Mouse (Mus musculus): ENCODE measurements at regions not wholly inside any gene's neighbourhood (a gene's known extent, or its start where the extent isn't known, plus 50 kb on each side); places are given as distances from the start of the nearest gene placed in this dataset.

DNA sequence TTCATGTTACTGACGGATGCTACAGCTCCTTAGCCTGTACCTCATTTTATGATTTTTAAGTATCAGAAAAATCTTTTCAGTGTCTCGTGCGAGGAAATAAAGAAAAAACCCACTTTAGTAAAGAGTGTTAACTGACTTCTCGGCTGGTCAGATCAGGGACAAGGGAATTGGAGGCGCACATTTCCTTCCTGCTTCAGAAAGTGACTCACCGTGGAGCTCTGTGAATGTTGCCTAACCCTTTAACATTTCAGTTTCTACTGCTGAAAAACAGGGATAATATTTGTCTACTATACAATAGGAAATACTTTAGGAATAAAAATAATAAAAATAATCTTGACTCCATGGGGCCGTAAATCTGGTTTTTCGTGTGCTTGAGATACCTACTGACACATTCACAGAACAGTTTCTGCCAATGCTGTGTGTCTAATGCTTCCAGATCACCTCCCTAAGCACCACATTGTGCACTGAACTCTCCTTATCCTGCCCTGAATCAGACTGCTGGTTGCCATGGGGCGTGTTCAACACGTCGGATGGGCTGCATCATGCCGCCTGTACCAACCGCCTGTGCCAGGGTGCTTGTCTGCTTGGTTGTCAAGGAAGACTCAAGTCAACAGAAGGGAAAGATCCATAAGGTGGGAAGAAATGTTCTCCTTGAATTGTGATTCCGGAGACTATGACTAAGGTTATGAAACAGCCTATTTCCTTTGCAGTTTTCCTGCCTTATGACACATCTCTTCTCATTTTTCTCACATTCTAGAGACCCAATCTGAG lies 246.3 kb downstream of the Ikzf2 start:
- Histone ChIP-seq H3K4me3 (no peak overlapping the region), H3K27ac (no peak overlapping the region)
- no peak for DNase-seq
- intact Hi-C loops (cut with DNase I) = no loop called here
- no peak for TF ChIP-seq CTCF (IDR thresholded peaks at IDR 0.05)

DNA sequence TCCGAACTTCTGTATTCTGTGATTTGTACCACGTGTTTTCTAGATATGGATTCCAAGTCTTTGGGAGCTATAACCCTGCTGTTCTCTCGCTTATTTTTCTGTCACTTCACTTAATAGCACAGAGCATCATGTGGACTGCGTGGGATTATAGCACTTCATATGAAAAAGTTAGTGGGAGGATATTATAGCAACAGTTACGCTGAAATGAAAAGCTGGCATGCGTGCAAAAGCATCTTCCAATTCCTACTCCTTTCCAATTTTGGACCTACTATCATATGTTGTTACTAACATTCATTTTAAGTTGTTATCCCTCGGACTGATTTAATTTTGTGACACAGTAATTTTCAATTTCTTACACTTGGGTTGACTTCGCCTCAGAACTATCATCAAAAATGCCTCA lies 250.0 kb downstream of the Ikzf2 start:
- no peak for DNase-seq
- no peak overlapping the region for H3K27ac ChIP-seq
- intact Hi-C loops (cut with DNase I) = no loop called here
- TF ChIP-seq CTCF (IDR thresholded peaks at IDR 0.05) = no peak
- H3K4me3 ChIP-seq = no peak overlapping the region

DNA sequence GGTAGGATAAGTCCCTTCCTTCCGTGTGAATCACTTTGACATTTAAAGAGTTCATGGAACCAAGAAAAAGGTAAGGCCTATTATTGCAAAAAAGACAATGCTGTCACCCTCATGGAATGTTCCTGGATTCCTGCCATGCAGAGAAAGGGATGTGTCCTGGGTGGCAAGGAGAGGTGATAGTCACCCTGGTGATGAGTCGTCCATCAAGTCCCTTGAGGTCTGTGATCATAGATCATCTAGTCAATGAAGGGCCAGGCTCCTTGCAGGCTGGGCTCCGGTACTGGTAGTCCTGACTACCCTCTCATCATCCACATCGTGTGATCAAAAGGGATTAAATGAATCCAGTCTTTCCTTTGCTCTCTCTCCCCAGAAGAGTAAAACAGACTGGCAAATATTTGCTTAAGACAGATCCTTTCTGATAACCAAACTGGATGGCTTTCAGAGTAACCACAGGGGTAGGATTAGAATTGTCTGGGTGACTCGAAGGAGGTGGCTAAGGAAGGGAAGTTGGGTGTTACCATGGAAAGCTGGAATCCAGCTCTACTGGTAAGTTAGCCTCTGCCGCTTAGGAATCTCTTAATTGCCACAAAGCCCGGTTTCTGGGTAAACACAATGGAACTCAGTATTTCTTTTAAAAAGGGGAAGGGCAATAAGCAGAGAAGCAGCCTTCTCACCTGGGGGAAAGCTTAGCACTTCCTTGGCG lies 253.2 kb downstream of the Ikzf2 start:
- intact Hi-C loops (cut with DNase I) = no loop called here
- DNase-seq = no peak
- TF ChIP-seq CTCF (IDR thresholded peaks at IDR 0.05) = no peak
- Histone ChIP-seq H3K27ac (no peak overlapping the region), H3K4me3 (no peak overlapping the region)

DNA sequence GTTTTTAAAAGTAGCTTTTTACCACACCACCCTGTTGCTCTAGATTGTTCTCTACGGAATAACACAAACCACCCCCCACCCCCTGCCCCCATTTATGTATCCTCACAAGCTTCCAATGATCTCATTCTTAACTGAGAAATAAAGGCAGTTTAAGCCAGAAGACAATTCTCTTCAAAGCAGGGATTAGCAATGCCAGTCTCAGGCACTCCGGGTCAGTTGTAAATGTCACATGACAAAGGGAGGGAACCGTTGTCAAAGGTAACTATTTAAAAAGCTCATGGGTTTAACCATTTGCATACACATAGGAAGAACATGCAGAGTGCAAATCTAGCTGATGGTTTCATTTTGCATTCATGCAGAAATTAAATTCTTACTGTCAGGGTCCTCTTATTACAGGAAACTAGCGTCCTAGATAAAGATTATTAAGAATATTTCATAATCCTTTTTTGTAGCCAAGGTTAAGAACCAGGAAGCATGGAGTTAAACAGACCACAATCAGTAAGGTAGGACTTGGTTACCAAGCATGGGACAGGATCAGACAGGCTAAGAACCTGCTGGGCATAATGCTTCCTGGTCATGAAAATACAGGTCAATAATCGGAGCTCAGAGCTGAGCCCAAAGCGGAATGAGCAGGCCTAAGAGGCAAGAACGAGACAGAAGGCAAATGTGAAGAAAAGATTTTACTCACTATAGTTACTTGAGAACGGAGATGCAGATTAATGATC lies 256.2 kb downstream of the Ikzf2 start:
- intact Hi-C loops (cut with DNase I) = no loop called here
- TF ChIP-seq CTCF (IDR thresholded peaks at IDR 0.05) = no peak
- Histone ChIP-seq H3K27ac (no peak overlapping the region), H3K4me3 (no peak overlapping the region)
- no peak for DNase-seq

DNA sequence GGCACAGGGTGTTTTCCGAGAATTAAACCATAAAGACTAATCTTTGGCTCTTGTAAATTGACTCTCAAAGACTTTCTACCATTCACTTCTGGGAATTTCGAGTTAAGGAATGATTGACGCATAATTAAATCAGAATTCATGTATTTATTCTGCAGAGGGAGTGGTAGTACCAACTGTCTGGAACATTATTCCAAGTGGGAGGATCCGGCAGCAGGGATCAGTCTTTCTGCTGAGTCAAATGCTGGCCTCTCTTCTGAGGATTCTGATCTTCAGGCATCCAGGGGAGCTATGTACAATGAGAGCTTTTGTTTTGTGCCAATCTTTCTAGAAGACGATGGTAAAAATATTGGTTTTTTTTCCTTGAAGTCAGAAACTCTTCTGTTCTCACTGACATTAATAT lies 257.4 kb downstream of the Ikzf2 start:
- DNase-seq = no peak
- intact Hi-C loops (cut with DNase I) = no loop called here

DNA sequence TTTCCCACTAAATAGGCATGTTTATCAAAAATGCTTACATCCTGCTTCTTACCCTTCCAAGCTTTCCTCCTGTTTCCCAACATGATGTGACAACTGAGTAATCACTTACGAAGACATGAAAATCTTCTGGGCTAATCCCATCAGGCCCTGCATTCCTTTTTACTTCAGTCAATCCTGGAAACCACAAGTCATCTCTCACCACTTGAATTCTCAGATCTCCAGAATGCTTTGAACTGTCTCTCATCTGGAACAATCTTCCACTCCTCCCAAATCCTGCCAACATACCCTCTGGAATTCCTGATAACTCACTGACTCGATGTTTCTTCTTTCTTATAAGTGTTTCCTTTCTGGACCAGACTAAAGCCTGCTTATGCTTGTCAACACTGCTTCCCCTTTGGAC lies 289.4 kb downstream of the Ikzf2 start:
- H3K27ac ChIP-seq = no peak overlapping the region
- H3K4me3 ChIP-seq = no peak overlapping the region
- TF ChIP-seq CTCF (IDR thresholded peaks at IDR 0.05) = no peak
- intact Hi-C loops (cut with DNase I) = no loop called here
- DNase-seq = no peak

More for the DNA sequence above, 257.4 kb downstream of the Ikzf2 start:
- H3K4me3 ChIP-seq = no peak overlapping the region
- H3K27ac ChIP-seq = no peak overlapping the region
- TF ChIP-seq CTCF (IDR thresholded peaks at IDR 0.05) = no peak

DNA sequence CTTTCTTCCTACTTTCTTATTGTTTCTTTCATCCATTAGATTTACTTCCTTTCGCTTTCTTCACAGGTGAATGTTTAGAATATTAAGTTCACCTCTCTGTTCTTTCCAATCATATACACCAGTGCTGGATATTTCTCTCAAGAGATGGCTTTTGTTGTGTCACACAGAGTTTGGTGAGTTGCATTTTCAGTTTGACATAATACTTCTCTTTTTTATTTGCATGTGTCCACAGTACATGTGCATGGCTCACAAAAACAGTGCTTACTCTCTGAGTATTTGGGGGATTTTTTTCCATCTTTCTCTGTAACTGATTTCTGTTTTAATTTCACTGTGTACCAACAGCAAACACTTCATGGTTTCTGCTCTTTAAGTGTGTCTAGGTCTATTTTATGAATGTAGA lies 274.5 kb upstream of the Erbb4 start:
- no peak for TF ChIP-seq CTCF (IDR thresholded peaks at IDR 0.05)
- intact Hi-C loops (cut with DNase I) = no loop called here
- Histone ChIP-seq H3K27ac (no peak overlapping the region), H3K4me3 (no peak overlapping the region)
- no peak for DNase-seq

DNA sequence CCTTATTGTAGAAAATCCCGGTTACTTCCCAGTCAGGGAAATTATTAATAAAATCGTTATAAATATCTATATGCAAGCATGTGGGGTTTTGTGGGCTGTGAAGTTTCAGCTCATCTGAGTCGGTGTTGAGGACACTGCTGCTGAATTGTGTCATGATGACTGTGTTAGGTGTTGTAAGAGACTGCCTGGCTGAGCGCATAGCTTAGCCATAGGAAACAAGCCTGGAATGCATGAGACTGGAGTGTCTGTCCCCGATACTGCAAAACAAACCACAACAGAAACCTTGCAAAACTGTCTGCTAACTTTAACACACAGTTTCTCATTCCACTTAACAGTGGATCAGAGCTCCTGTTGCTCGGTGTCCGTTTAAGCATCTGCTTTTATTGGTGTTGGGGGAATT lies 271.9 kb upstream of the Erbb4 start:
- Histone ChIP-seq H3K27ac (no peak overlapping the region), H3K4me3 (no peak overlapping the region)
- TF ChIP-seq CTCF (IDR thresholded peaks at IDR 0.05) = no peak
- intact Hi-C loops (cut with DNase I) = no loop called here
- no peak for DNase-seq

DNA sequence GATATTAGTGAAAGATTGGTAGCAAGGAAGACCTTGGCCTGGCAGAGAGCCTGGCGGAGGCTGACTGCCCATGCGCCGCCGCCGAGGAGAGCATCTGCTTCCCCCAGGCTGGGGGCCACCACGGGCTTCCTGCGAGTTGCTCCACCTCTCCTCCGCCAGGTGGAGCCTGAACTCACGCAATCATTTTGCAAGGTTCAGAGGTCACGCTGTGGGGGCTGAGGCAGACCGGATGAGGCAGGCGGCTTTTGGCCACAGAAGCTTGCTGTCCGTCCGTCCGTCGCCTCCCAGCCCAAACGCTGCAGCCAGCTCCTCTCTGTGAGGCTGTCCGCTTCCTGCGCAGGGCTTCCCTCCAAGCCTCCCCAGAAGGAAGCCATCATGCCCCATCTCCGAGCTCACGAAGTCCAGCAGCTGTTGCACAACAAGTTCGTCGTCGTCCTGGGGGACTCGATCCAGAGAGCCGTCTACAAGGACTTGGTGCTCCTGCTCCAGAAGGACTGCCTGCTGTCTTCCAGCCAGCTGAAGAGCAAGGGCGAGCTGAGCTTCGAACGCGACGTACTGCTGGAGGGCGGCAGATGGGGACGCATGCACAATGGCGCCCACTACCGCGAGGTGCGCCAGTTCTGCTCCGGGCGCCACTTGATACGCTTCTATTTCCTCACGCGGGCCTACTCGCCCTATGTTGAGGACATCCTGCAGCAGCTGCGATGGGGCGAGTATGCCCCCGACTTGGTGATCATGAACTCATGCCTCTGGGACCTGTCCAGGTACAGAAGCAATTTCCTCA lies 269.3 kb upstream of the Erbb4 start:
- TF ChIP-seq CTCF (IDR thresholded peaks at IDR 0.05) = no peak

DNA sequence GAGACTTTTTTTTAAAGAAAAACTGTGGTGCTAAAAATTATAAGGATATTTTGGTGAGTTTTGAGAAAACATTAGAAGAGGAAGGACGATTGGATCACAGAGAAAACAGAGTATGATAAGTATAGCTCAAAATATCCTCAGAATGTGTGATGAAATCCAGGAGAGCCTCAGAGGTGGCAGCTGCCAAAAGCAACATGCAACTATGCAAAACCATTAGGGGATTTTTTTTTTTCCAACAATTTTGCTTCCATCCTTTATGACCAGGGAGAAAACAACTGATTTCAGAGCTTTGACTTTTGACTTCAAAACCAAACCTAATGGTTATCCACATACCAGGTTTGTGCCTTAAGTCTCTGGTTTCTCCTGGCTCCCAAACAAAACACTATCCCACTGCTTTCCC lies 267.4 kb upstream of the Erbb4 start:
- no peak for DNase-seq
- no peak for TF ChIP-seq CTCF (IDR thresholded peaks at IDR 0.05)
- no peak overlapping the region for H3K27ac ChIP-seq
- no peak overlapping the region for H3K4me3 ChIP-seq
- intact Hi-C loops (cut with DNase I) = no loop called here

More for the DNA sequence above, 269.3 kb upstream of the Erbb4 start:
- no peak for DNase-seq
- intact Hi-C loops (cut with DNase I) = no loop called here
- no peak overlapping the region for H3K27ac ChIP-seq
- H3K4me3 ChIP-seq = no peak overlapping the region

DNA sequence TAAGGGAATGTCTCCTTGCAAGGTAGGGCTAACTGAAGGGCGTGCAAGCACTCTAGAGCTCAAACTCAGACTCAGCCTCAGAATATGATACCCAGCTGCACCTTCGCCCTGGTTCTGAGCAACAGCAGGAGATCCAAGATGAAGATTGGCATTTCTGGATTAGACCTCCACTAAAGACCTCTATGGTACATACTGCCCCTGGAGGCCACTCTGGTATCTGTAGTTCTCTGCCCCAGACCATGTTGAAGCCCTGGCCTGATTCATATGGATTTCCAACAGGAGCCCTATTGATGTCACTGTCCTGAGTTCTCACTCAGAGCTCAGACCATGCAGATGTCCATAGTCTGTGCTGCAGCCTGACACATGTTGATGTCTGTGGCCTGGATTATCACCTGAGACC lies 262.2 kb upstream of the Erbb4 start:
- Histone ChIP-seq H3K4me3 (no peak overlapping the region), H3K27ac (no peak overlapping the region)
- intact Hi-C loops (cut with DNase I) = no loop called here
- no peak for DNase-seq
- TF ChIP-seq CTCF (IDR thresholded peaks at IDR 0.05) = no peak

DNA sequence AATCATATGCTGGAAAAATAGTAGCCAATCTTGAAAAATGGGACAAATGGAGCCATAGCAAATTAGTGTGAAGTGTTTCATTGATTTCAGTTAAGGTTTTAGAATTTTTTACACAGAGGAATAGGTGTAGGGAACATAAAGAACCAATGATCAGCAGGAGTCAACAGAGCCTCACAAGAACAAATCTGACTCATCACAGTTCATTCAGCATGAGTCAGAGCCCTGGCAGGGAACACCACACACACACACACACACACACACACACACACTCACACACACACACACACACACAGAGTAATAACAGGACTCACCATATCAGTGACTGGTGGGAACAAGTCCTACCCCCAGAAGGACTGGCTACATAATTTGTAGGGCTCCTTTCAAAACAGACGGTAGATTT lies 259.7 kb upstream of the Erbb4 start:
- no peak overlapping the region for H3K27ac ChIP-seq
- H3K4me3 ChIP-seq = no peak overlapping the region
- intact Hi-C loops (cut with DNase I) = no loop called here
- no peak for TF ChIP-seq CTCF (IDR thresholded peaks at IDR 0.05)
- DNase-seq = no peak

Data from gastrocnemius, adult 2 months (tissue).